Mouse (Mus musculus) liver, embryonic 13.5 days (tissue): ENCODE data around the gene Pcdh15. TPM values are rescaled to one million over a fixed set of nuclear protein-coding genes. Genes with fewer than 3 reads are reported as not detected.

ENCODE experiments used
- ATAC-seq: fragments of 200-750 bp; cut with Nextera tagmentation; 2 replicates; pipeline ENCODE4 v1.8.0; 2017; ENCODE audit warnings: low read depth, mild to moderate bottlenecking, moderate number of reproducible peaks, moderate library complexity
- DNase-seq: peaks from one replicate; pipeline ENCODE4 v3.0.0; 2022
- H3K27ac ChIP-seq: fragments of 300-500 bp; sonication (generic); 2 replicates; pipeline ENCODE4 v1.5.1; 2015; ENCODE audit warnings: moderate library complexity, mild to moderate bottlenecking, inconsistent platforms
- H3K27me3 ChIP-seq: fragments of 300-500 bp; sonication (generic); 2 replicates; pipeline ENCODE4 v1.6.1; 2015; ENCODE audit warnings: mild to moderate bottlenecking, inconsistent platforms
- H3K36me3 ChIP-seq: fragments of 300-500 bp; sonication (generic); 2 replicates; pipeline ENCODE4 v1.6.1; 2015; ENCODE audit warnings: mild to moderate bottlenecking, inconsistent platforms
- H3K4me1 ChIP-seq: fragments of 300-500 bp; sonication (generic); replicated peaks from 2 replicates; pipeline ENCODE4 v1.6.1; 2015; ENCODE audit warnings: inconsistent platforms
- H3K4me2 ChIP-seq: fragments of 300-500 bp; sonication (generic); 2 replicates; pipeline ENCODE4 v1.6.1; 2015; ENCODE audit warnings: inconsistent platforms, mild to moderate bottlenecking, moderate library complexity
- H3K4me3 ChIP-seq: fragments of 300-500 bp; sonication (generic); replicated peaks from 2 replicates; pipeline ENCODE4 v1.5.1; 2015; ENCODE audit warnings: mild to moderate bottlenecking, inconsistent platforms
- H3K9ac ChIP-seq: fragments of 300-500 bp; sonication (generic); 2 replicates; pipeline ENCODE4 v1.6.1; 2015; ENCODE audit warnings: mild to moderate bottlenecking, inconsistent platforms
- H3K9me3 ChIP-seq: fragments of 300-500 bp; sonication (generic); replicated peaks from 2 replicates; pipeline ENCODE4 v1.6.1; 2016; ENCODE audit warnings: inconsistent platforms
- WGBS: fragments of 180-500 bp; shearing (Covaris S2); methylation state at CpG from one replicate; pipeline ENCODE4 v1.1.7; 2015; ENCODE audit not compliant: insufficient replicate concordance; 5-methylcytosine and 5-hydroxymethylcytosine counted together
- polyA plus RNA-seq: library from polyadenylated mRNA; unstranded; fragments of >200 nt; fragmentation: Nextera tagmentation; extraction: Ambion mirVana; gene quantifications from 2 replicates; pipeline ENCODE4 v1.2.1, GENCODE M21; 2015

Pcdh15 gene
- polyA plus RNA-seq, 1 experiment from 2014 or later, result 0.13 TPM

GRCm38 (mm10) chr10:74335412-74335811 is 1236.3 kb downstream of the Pcdh15 start:
- no peaks in the 10 kb centered on the region for H3K27me3 ChIP-seq
- DNase-seq (no peak), ATAC-seq (no peak)
- 80% methylated on average over 7 of the region's 7 CpGs for WGBS
- H3K9me3 ChIP-seq, result no peaks in the 10 kb centered on the region
- no peak overlapping the region for H3K27ac ChIP-seq
- no peak overlapping the region for H3K9ac ChIP-seq
- no peaks in the 10 kb centered on the region for H3K4me1 ChIP-seq
- no peak overlapping the region for H3K4me2 ChIP-seq
- H3K36me3 ChIP-seq, result no peaks in the 10 kb centered on the region
- no peak overlapping the region for H3K4me3 ChIP-seq

- Histone ChIP-seq H3K4me2 (no peak overlapping the region), H3K36me3 (no peaks in the 10 kb centered on the region), H3K9ac (no peak overlapping the region), H3K27me3 (no peaks in the 10 kb centered on the region), H3K9me3 (no peaks in the 10 kb centered on the region), H3K4me3 (no peak overlapping the region), H3K27ac (no peak overlapping the region), H3K4me1 (no peaks in the 10 kb centered on the region)
- DNase-seq (no peak), ATAC-seq (no peak)
- WGBS, result 56% methylated on average over 3 of the region's 3 CpGs
Measured at GRCm38 (mm10) chr10:74339247-74340160, 1240.4 kb downstream of the Pcdh15 start.

DNA sequence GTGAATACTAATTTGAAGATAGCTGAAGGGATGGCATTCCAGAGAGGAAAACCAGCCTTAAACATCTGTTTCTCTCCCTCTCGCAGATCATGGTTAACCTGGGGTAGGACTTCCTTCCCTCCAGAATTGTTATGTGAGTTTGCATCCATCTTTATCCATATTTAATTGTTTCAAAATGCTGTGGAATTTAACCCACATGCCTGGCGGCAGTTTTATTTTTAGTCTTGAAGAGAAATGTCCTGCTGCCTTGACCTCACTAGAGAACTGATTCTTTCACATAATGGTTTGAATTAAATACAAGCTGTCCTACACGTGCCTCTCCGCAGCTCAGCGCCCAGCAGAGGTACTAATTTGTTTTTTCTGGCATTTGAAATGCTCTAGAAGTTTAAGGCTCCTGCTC is 1260.4 kb downstream of the Pcdh15 start:
- no peak overlapping the region for H3K27ac ChIP-seq
- H3K4me2 ChIP-seq, result no peak overlapping the region
- WGBS, result 62% methylated on average over 5 of the region's 5 CpGs
- no peaks in the 10 kb centered on the region for H3K27me3 ChIP-seq
- no peak for DNase-seq
- no peak for ATAC-seq
- 0 out of 2 replicates have a peak, but pooled peaks cover 3% of the 10 kb centered on the region for H3K9me3 ChIP-seq
- H3K36me3 ChIP-seq, result no peaks in the 10 kb centered on the region
- H3K4me1 ChIP-seq, result no peaks in the 10 kb centered on the region
- no peak overlapping the region for H3K9ac ChIP-seq
- no peak overlapping the region for H3K4me3 ChIP-seq

GRCm38 (mm10) chr10:74378697-74379096 is 1279.6 kb downstream of the Pcdh15 start:
- Histone ChIP-seq H3K9ac (no peak overlapping the region), H3K27ac (no peak overlapping the region), H3K36me3 (no peaks in the 10 kb centered on the region), H3K4me2 (no peak overlapping the region), H3K27me3 (no peaks in the 10 kb centered on the region), H3K4me3 (no peak overlapping the region), H3K9me3 (0 out of 2 replicates have a peak, but pooled peaks cover 3% of the 10 kb centered on the region), H3K4me1 (no peaks in the 10 kb centered on the region)
- WGBS, result 75% methylated on average over 1 of the region's 1 CpGs
- no peak for DNase-seq
- no peak for ATAC-seq

DNA sequence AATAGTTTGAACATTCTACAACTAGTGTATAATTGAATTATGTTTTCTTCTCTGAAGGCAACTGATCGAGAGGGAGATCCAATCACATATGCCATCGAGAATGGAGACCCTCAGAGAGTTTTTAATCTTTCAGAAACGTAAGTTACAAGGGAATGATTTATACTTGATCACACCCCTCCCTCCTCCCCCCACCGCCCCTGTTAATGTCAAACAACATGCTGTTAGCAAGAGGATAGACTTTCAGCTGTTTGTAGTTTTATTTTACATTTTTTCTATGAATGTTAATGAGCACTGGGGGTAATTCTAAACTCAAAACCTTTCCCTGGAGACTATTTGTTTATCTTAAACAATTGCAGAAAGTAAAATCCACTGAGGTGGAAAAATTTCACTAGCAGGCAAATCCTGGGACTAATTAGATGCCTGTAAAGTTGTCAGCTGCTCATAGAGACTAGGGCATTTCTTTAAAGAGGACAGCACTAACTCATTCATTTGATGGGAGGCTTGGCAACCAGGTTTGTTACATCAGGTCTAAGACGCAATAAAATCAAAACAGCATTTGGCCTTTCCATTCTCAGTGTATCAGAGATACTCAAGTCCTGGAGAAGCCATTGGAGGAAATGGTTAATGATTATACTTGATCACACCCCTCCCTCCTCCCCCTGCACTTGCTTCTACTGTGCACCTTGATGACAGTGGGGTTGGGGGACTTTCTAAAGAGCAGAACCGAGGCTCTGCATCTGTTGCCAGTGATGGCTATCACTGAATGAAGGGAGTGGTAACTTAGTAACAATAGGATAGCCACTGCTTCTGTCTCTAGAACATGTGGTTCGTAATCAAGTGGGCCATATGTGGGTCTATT is 1280.4 kb downstream of the Pcdh15 start:
- Histone ChIP-seq H3K27ac (no peak overlapping the region), H3K27me3 (no peaks in the 10 kb centered on the region), H3K36me3 (no peaks in the 10 kb centered on the region), H3K9ac (no peak overlapping the region), H3K4me2 (no peak overlapping the region), H3K4me1 (no peaks in the 10 kb centered on the region), H3K9me3 (0 out of 2 replicates have a peak, but pooled peaks cover 3% of the 10 kb centered on the region), H3K4me3 (no peak overlapping the region)
- no peak for ATAC-seq
- WGBS, result 51% methylated on average over 7 of the region's 7 CpGs
- no peak for DNase-seq

- Histone ChIP-seq H3K9ac (no peak overlapping the region), H3K4me3 (no peak overlapping the region)
Measured at GRCm38 (mm10) chr10:74387538-74388499, 1288.7 kb downstream of the Pcdh15 start.

GRCm38 (mm10) chr10:74403111-74403510 is 1304.0 kb downstream of the Pcdh15 start:
- Histone ChIP-seq H3K4me1 (no peaks in the 10 kb centered on the region), H3K4me2 (no peak overlapping the region), H3K27me3 (no peaks in the 10 kb centered on the region), H3K27ac (no peak overlapping the region), H3K36me3 (no peaks in the 10 kb centered on the region), H3K9ac (no peak overlapping the region), H3K4me3 (no peak overlapping the region), H3K9me3 (no peaks in the 10 kb centered on the region)
- no peak for DNase-seq
- WGBS, result 70% methylated on average over 8 of the region's 8 CpGs
- ATAC-seq, result no peak

More at GRCm38 (mm10) chr10:74387538-74388499, 1288.7 kb downstream of the Pcdh15 start:
- DNase-seq, result no peak
- no peaks in the 10 kb centered on the region for H3K4me1 ChIP-seq
- no peaks in the 10 kb centered on the region for H3K27me3 ChIP-seq
- ATAC-seq, result no peak
- 63% methylated on average over 10 of the region's 10 CpGs for WGBS
- no peaks in the 10 kb centered on the region for H3K36me3 ChIP-seq
- no peak overlapping the region for H3K4me2 ChIP-seq
- no peak overlapping the region for H3K27ac ChIP-seq
- H3K9me3 ChIP-seq, result no peaks in the 10 kb centered on the region

GRCm38 (mm10) chr10:74414021-74414420 is 1314.9 kb downstream of the Pcdh15 start:
- WGBS, result 59% methylated on average over 3 of the region's 3 CpGs
- DNase-seq (no peak), ATAC-seq (no peak)

DNA sequence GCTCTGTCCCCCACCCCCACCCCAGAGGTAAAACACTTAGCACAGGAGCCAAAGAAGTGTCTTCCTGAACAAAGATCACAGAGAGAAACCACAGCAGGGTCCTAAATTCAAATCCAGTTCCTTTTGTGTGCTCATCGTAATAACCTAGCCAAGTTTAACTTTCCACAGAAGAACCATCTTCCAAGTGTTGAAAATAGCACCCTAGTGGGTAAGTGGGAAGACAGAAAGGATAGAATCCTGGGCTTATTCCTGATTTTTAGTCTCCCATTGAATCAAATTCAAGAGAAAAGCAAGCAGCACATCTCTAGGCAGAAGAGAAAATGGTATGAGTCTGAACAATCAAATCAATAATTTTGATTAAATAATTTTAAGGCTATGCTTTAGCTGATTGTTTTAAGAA is 1315.8 kb downstream of the Pcdh15 start:
- H3K9me3 ChIP-seq, result no peaks in the 10 kb centered on the region
- no peaks in the 10 kb centered on the region for H3K27me3 ChIP-seq
- H3K4me1 ChIP-seq, result no peaks in the 10 kb centered on the region
- no peak overlapping the region for H3K4me3 ChIP-seq
- no peak for DNase-seq
- H3K36me3 ChIP-seq, result no peaks in the 10 kb centered on the region
- no peak overlapping the region for H3K4me2 ChIP-seq
- H3K9ac ChIP-seq, result no peak overlapping the region
- ATAC-seq, result no peak
- H3K27ac ChIP-seq, result no peak overlapping the region
- WGBS, result 56% methylated on average over 1 of the region's 1 CpGs

More at GRCm38 (mm10) chr10:74414021-74414420, 1314.9 kb downstream of the Pcdh15 start:
- Histone ChIP-seq H3K4me2 (no peak overlapping the region), H3K9ac (no peak overlapping the region), H3K4me1 (no peaks in the 10 kb centered on the region), H3K36me3 (no peaks in the 10 kb centered on the region), H3K27ac (no peak overlapping the region), H3K27me3 (no peaks in the 10 kb centered on the region), H3K4me3 (no peak overlapping the region), H3K9me3 (no peaks in the 10 kb centered on the region)

- 70% methylated on average over 4 of the region's 4 CpGs for WGBS
- no peaks in the 10 kb centered on the region for H3K4me1 ChIP-seq
- no peak for ATAC-seq
Measured at GRCm38 (mm10) chr10:74415359-74415758, 1316.2 kb downstream of the Pcdh15 start.

More at GRCm38 (mm10) chr10:74415359-74415758, 1316.2 kb downstream of the Pcdh15 start:
- H3K4me3 ChIP-seq, result no peak overlapping the region
- no peaks in the 10 kb centered on the region for H3K9me3 ChIP-seq
- H3K4me2 ChIP-seq, result no peak overlapping the region
- no peaks in the 10 kb centered on the region for H3K27me3 ChIP-seq
- no peaks in the 10 kb centered on the region for H3K36me3 ChIP-seq
- no peak overlapping the region for H3K27ac ChIP-seq
- no peak for DNase-seq
- no peak overlapping the region for H3K9ac ChIP-seq
